Mouse (Mus musculus) inflammation-experienced regulatory T-cells (primary cell): ENCODE measurements around the gene Bmi1. TPM values are rescaled to one million over a fixed set of nuclear protein-coding genes. Genes with fewer than 3 reads are reported as not detected.

Experiments used
- polyA plus RNA-seq, 2 experiments: library from polyadenylated mRNA; unstranded; fragments of 100-300 nt; shearing (Covaris generic); gene quantifications; one replicate each; pipeline ENCODE4 v1.2.1; 2017

Gene Bmi1
- 10 to 100 TPM; 45.0 to 59.8 TPM for polyA plus RNA-seq

GRCm38 (mm10) chr2:18676936-18677491, at the start of gene Bmi1:
Bmi1 (plus strand) TSS chr2:18677018.

GRCm38 (mm10) chr2:18672133-18672765, 4.6 kb upstream of the Bmi1 start, which contains the start of gene Commd3:
Commd3 (plus strand) TSS chr2:18672384.

GRCm38 (mm10) chr2:18693871-18694610, 17.2 kb downstream of the Bmi1 start, which contains the start of gene Spag6:
Spag6 (plus strand) TSS chr2:18694032.

Other genes with a start within 250 kb of the Bmi1 start
- gene Commd3, start 4.6 kb upstream of the Bmi1 start, polyA plus RNA-seq = 100 to 1,000 TPM; 169 to 182 TPM
- under 1 TPM; 0.12 to 0.47 TPM for gene Spag6, start 17.0 kb downstream of the Bmi1 start, polyA plus RNA-seq